Mouse (Mus musculus) intestine, embryonic 15.5 days (tissue): Measurements from ENCODE around the gene Arid3a. TPM values are rescaled to one million over a fixed set of nuclear protein-coding genes. Genes with fewer than 3 reads are reported as not detected.

Experiments
- ATAC-seq: fragments of 200-750 bp; cut with Nextera tagmentation; 2 replicates; pipeline ENCODE4 v1.8.0; 2017; ENCODE audit warnings: moderate TSS enrichment, moderate library complexity
- H3K27ac ChIP-seq: fragments of 300-500 bp; sonication (generic); 2 replicates; pipeline ENCODE4 v1.5.1; 2015; ENCODE audit warnings: mild to moderate bottlenecking, inconsistent platforms
- H3K27me3 ChIP-seq: fragments of 300-500 bp; sonication (generic); replicated peaks from 2 replicates; pipeline ENCODE4 v1.6.1; 2015; ENCODE audit warnings: inconsistent platforms
- H3K36me3 ChIP-seq: fragments of 300-500 bp; sonication (generic); 2 replicates; pipeline ENCODE4 v1.6.1; 2015; ENCODE audit warnings: inconsistent platforms
- H3K4me1 ChIP-seq: fragments of 300-500 bp; sonication (generic); replicated peaks from 2 replicates; pipeline ENCODE4 v1.6.1; 2015; ENCODE audit warnings: inconsistent platforms
- H3K4me2 ChIP-seq: fragments of 300-500 bp; sonication (generic); replicated peaks from 2 replicates; pipeline ENCODE4 v1.6.1; 2015; ENCODE audit warnings: mild to moderate bottlenecking, inconsistent platforms
- H3K4me3 ChIP-seq: fragments of 300-500 bp; sonication (generic); replicated peaks from 2 replicates; pipeline ENCODE4 v1.5.1; 2015; ENCODE audit warnings: inconsistent platforms
- H3K9ac ChIP-seq: fragments of 300-500 bp; sonication (generic); 2 replicates; pipeline ENCODE4 v1.6.1; 2015; ENCODE audit warnings: inconsistent platforms
- H3K9me3 ChIP-seq: fragments of 300-500 bp; sonication (generic); 2 replicates; pipeline ENCODE4 v1.6.1; 2016; ENCODE audit warnings: inconsistent platforms
- WGBS: fragments of 180-500 bp; shearing (Covaris S2); methylation state at CpG from one replicate; pipeline ENCODE4 v1.1.7; 2015; 5-methylcytosine and 5-hydroxymethylcytosine counted together
- polyA plus RNA-seq: library from polyadenylated mRNA; unstranded; fragments of >200 nt; fragmentation: Nextera tagmentation; extraction: Ambion mirVana; gene quantifications from 2 replicates; pipeline ENCODE4 v1.2.1, GENCODE M21; 2015

The Arid3a gene
- polyA plus RNA-seq, 1 experiment from 2014 or later, result 18.7 TPM

- H3K27me3 ChIP-seq, result peaks cover 60% of the 10 kb centered on the region
- 4% methylated on average over 40 of the region's 41 CpGs for WGBS
Measured at GRCm38 (mm10) chr10:79920958-79921535, 5.8 kb upstream of the Arid3a start, which contains the start of gene R3hdm4. Gene R3hdm4 (minus strand): TSS chr10:79921208.

DNA sequence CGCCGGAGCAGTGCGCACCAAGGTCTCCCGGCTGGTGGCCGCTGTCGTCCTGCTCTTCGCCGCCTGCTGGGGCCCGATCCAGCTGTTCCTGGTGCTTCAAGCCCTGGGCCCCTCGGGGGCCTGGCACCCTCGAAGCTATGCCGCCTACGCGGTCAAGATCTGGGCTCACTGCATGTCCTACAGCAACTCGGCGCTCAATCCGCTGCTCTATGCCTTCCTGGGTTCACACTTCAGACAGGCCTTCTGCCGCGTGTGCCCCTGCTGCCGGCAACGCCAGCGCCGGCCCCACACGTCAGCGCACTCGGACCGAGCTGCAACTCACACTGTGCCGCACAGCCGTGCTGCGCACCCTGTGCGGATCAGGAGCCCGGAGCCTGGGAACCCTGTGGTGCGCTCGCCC, 5.3 kb upstream of the Arid3a start:
- H3K36me3 ChIP-seq, result no peaks in the 10 kb centered on the region
- peaks cover 60% of the 10 kb centered on the region for H3K27me3 ChIP-seq
- H3K9me3 ChIP-seq, result no peaks in the 10 kb centered on the region
- H3K4me3 ChIP-seq, result peak overlapping the region; percentile 31
- peak overlapping the region; percentile 23; the same call in 1 of the 2 replicates for H3K9ac ChIP-seq
- H3K4me2 ChIP-seq, result peak overlapping the region; percentile 72
- no peak overlapping the region for H3K27ac ChIP-seq
- peaks cover 49% of the 10 kb centered on the region for H3K4me1 ChIP-seq
- ATAC-seq, result no peak
- 3% methylated on average over 34 of the region's 34 CpGs for WGBS

More at GRCm38 (mm10) chr10:79920958-79921535, 5.8 kb upstream of the Arid3a start, which contains the start of gene R3hdm4:
- peak within 1 kb of the TSS; percentile 31 for H3K4me3 ChIP-seq
- H3K36me3 ChIP-seq, result no peaks in the 10 kb centered on the region
- peaks cover 47% of the 10 kb centered on the region for H3K4me1 ChIP-seq
- H3K27ac ChIP-seq, result no peak within 1 kb of the TSS
- H3K9ac ChIP-seq, result peak within 1 kb of the TSS; percentile 23; the same call in 1 of the 2 replicates
- H3K4me2 ChIP-seq, result peak within 1 kb of the TSS; percentile 72
- H3K9me3 ChIP-seq, result no peaks in the 10 kb centered on the region
- ATAC-seq, result 0 out of 2 replicates have a peak, but pooled peaks have one; percentile 8

GRCm38 (mm10) chr10:79924998-79925784, 1.7 kb upstream of the Arid3a start:
- WGBS, result 11% methylated on average over 29 of the region's 29 CpGs
- 0 out of 2 replicates have a peak, but pooled peaks have one; percentile 0 for ATAC-seq
- Histone ChIP-seq H3K4me1 (peaks cover 45% of the 10 kb centered on the region), H3K27me3 (peaks cover 33% of the 10 kb centered on the region), H3K4me2 (peak overlapping the region; percentile 92), H3K27ac (peak overlapping the region; percentile 96), H3K9me3 (no peaks in the 10 kb centered on the region), H3K9ac (no peak overlapping the region), H3K4me3 (peak overlapping the region; percentile 98; the same call in 1 of the 2 replicates), H3K36me3 (no peaks in the 10 kb centered on the region)

DNA sequence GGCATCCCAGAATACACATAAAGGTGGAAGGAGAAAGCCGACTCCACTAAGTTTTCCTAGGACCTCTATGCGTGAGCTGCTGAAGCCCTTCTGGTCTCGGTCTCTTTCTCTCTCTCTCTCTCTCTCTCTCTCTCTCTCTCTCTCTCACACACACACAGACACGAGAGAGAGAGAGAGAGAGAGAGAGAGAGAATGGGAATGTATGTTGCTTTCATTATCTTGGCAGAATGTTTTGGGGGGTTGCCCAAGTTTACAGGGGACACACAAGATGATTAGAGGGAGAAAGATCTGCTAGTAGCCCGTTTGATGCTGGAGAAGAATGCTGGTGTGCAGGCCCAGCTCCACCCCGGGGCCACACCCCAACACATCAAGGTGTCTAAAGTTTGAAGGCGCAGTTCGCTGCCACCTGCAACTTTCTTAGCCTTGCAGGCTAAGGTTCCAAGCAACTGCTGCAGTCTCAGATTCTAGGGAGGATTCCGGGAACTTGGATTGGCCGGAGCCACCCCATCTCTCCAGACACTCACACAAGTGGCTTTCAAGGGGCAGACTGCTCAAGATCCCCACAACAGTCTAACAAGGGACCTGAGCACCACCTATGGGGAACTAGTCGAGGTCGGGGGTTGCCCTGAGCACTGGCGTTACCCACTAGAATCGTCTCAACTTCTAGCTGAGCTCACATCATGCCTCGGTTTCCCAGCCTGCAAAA, 905 bp upstream of the Arid3a start:
- 5% methylated on average over 14 of the region's 15 CpGs for WGBS
- Histone ChIP-seq H3K27me3 (peaks cover 25% of the 10 kb centered on the region), H3K4me1 (peaks cover 42% of the 10 kb centered on the region), H3K4me3 (peak overlapping the region; percentile 98), H3K9ac (peak overlapping the region; percentile 97), H3K4me2 (peak overlapping the region; percentile 92), H3K27ac (peak overlapping the region; percentile 96), H3K36me3 (peaks cover 4% of the 10 kb centered on the region; the same call in 1 of the 2 replicates), H3K9me3 (no peaks in the 10 kb centered on the region)
- peak; percentile 6; the same call in 1 of the 2 replicates for ATAC-seq

DNA sequence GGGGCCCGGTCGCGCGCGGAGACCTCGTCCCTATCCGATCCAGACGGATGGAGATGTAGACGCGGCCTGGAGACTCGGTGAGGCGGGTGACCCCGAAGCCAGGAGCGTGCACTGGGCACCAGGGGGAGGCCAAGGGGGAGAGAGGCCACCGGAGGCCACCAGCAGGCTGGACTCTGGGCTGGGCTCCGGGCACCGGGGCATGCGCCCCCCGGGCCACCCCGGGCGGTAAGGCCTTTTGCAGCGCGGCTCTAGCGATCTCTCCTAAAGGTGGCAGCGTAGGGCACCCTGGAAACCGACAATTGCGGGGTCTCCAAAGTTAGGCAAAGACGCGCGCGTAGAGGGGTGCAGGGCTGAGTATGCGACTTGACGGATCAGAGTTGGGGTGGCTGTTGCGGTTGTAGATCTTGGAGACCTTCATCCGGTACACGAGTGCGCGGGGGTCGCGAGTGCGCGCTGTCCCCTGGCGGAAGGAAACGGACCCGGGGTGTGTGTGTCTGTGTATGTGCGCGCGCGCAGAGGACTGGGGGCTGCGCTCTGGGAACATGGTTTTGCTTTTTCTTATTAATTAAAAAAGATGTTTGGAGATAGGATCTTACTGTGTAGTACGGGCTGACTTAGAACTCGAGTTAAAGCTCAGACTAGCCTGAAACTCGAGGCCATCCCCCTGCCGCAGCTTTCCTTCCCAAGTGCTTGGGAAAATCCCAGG, 634 bp downstream of the Arid3a start:
- Histone ChIP-seq H3K9ac (peak overlapping the region; percentile 97), H3K27me3 (peaks cover 10% of the 10 kb centered on the region), H3K36me3 (peaks cover 20% of the 10 kb centered on the region), H3K27ac (peak overlapping the region; percentile 96), H3K9me3 (no peaks in the 10 kb centered on the region), H3K4me1 (peaks cover 46% of the 10 kb centered on the region), H3K4me2 (peak overlapping the region; percentile 92), H3K4me3 (peak overlapping the region; percentile 98)
- under 1% methylated on average over 54 of the region's 54 CpGs for WGBS
- ATAC-seq, result peak; percentile 36

- peak; percentile 2; the same call in 1 of the 2 replicates for ATAC-seq
- Histone ChIP-seq H3K27ac (peak overlapping the region; percentile 96), H3K36me3 (peaks cover 21% of the 10 kb centered on the region), H3K4me2 (peak overlapping the region; percentile 92), H3K27me3 (peaks cover 3% of the 10 kb centered on the region; the same call in 1 of the 2 replicates), H3K9ac (peak overlapping the region; percentile 97), H3K4me1 (peaks cover 53% of the 10 kb centered on the region), H3K9me3 (no peaks in the 10 kb centered on the region), H3K4me3 (peak overlapping the region; percentile 98)
- WGBS, result 1% methylated on average over 29 of the region's 29 CpGs
Measured at GRCm38 (mm10) chr10:79928030-79928694, 1.3 kb downstream of the Arid3a start.

GRCm38 (mm10) chr10:79928907-79929701, 2.3 kb downstream of the Arid3a start:
- WGBS, result 14% methylated on average over 9 of the region's 9 CpGs
- peak overlapping the region; percentile 66 for H3K27ac ChIP-seq
- ATAC-seq, result no peak
- peaks cover 21% of the 10 kb centered on the region for H3K36me3 ChIP-seq
- peak overlapping the region; percentile 36 for H3K9ac ChIP-seq
- no peaks in the 10 kb centered on the region for H3K9me3 ChIP-seq
- no peaks in the 10 kb centered on the region for H3K27me3 ChIP-seq
- peak overlapping the region; percentile 98 for H3K4me3 ChIP-seq
- H3K4me1 ChIP-seq, result peaks cover 62% of the 10 kb centered on the region
- peak overlapping the region; percentile 92 for H3K4me2 ChIP-seq

DNA sequence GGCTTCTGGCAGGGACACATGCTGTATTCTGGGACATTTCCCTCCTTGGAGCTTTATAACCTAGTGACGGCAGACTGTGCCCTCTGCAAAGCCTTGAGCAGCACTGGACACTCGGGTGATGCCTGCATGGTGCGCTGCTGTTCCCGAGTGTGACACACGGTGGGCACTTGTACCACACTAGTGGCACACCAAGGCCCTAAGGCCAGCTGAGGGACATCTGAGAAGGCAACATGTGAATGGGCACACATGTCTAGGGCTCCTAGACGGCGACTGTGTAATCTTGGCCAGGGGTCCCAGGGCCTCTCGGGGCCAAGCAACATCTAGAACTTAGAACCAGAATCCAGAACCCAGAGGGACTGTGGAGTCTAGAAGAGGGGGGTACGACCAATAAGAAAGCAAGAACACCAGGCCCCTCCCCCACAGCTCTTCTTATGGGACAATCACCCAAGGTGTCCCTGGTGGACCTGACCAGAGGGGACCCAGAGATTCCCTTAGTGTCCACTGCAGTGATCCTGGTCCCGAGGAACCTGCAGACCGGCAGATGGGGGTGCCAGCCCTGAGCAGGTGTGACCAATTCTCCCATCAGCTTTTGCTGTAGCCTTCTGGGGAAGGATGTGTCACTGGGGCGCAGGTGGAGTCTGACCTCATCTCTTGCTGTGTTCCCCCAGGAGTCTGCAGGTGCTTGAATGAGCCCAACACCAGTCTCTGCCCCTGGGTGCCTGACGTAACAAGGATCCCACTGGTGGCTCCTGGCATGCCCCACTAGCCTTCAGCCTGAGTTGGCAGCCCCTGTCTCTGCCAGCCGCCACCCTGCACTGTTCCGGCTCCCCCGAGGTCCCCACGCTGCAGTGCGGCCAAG, 3.4 kb downstream of the Arid3a start:
- 0 out of 2 replicates have a peak overlapping the region, but pooled peaks have one; percentile 2 for H3K4me3 ChIP-seq
- H3K36me3 ChIP-seq, result peaks cover 22% of the 10 kb centered on the region
- no peak overlapping the region for H3K9ac ChIP-seq
- H3K27me3 ChIP-seq, result no peaks in the 10 kb centered on the region
- no peak overlapping the region for H3K27ac ChIP-seq
- H3K9me3 ChIP-seq, result no peaks in the 10 kb centered on the region
- no peak for ATAC-seq
- H3K4me2 ChIP-seq, result peak overlapping the region; percentile 92
- 84% methylated on average over 18 of the region's 18 CpGs for WGBS
- peaks cover 66% of the 10 kb centered on the region for H3K4me1 ChIP-seq

DNA sequence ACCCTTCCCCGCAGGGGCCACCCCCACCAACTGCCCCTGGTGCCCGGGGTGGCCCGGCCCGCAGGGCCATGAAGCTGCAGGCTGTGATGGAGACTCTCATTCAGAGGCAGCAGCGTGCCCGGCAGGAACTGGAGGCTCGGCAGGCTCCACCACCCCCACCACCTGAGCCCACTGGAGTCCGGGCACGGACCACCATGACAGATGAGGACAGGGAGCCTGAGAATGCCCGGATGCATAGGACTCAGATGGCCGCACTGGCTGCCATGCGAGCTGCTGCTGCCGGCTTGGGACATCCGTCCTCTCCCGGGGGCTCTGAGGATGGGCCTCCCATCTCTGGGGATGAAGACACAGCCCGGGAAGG, 4.0 kb downstream of the Arid3a start:
- H3K4me1 ChIP-seq, result peaks cover 68% of the 10 kb centered on the region
- whole genome bisulfite sequencing, result 89% methylated on average over 16 of the region's 16 CpGs
- H3K4me2 ChIP-seq, result no peak overlapping the region
- H3K27me3 ChIP-seq, result no peaks in the 10 kb centered on the region
- peaks cover 26% of the 10 kb centered on the region for H3K36me3 ChIP-seq
- ATAC-seq, result no peak
- no peak overlapping the region for H3K27ac ChIP-seq
- H3K4me3 ChIP-seq, result no peak overlapping the region
- no peak overlapping the region for H3K9ac ChIP-seq
- H3K9me3 ChIP-seq, result no peaks in the 10 kb centered on the region

- peak overlapping the region; percentile 5; the same call in 1 of the 2 replicates for H3K9ac ChIP-seq
- no peaks in the 10 kb centered on the region for H3K9me3 ChIP-seq
- 86% methylated on average over 9 of the region's 9 CpGs for WGBS
- H3K4me2 ChIP-seq, result no peak overlapping the region
- H3K27me3 ChIP-seq, result no peaks in the 10 kb centered on the region
- H3K4me1 ChIP-seq, result peaks cover 70% of the 10 kb centered on the region
- H3K4me3 ChIP-seq, result no peak overlapping the region
- no peak overlapping the region for H3K27ac ChIP-seq
- H3K36me3 ChIP-seq, result peaks cover 28% of the 10 kb centered on the region
- no peak for ATAC-seq
Measured at GRCm38 (mm10) chr10:79931797-79932196, 5.0 kb downstream of the Arid3a start.
